Mouse (Mus musculus): ENCODE measurements at regions not wholly inside any gene's neighbourhood (a gene's known extent, or its start where the extent isn't known, plus 50 kb on each side); places are given as distances from the start of the nearest gene placed in this dataset.

DNA sequence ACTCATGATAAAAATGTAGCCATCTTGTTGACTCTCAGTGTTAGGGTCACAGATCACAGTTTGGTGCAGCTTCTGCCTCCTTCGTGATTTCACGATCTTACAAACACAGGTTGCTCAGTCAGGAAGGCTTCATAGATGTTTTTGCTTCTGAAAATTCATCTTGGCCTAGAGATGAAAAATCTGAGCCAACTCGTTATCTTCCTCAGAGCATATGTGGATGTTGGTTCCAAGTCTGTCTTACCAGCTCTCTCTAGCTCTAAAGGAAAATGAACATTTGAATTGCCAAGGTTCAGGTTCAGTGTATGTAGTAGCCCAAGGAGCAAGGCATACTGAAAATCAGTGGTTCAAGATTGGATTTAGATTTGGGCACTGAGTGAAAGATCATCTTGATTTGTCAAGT, 485.9 kb upstream of the B3gat1 start:
- no peak for DNase-seq (ENCODE audit: low spot score in 2 of 2)

DNA sequence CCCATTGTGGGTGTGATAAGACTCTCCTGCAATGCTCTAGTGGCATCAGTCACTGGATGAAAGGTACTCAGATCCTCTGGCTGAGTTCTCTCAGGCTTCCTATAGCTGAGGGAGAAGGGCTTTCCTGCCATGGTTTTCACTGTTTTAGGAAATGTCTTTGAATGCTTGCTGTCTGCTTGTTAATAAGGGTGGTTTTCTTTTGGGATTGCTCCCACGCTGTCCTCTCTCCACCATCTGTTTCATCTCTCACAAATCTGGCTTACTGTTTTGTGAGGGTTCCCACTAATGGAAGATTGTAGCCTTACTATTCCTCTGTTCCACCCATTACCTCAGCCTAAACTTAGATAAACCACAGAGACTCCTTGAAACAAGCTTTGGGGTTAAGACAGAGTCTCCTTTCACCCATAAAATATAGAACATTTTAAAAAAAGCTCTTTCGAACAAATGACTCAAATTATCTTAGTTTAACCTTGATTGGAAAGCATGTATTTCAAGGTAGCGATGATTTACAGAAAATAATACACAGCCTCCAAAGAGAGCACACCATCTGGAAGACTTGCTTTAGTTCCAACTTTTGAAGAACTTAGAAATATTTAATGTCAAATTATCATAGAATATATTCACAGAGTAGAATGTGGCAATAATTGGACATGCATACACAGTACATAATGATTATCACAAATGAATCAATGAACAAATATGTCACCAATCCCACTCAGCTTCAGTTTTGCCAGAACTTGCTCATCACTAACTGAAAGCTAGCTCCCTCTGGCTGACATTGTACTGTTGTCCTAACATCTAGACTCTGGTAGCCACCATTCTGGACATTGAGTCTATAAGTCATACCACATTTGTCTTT, 468.4 kb upstream of the B3gat1 start:
- DNase-seq (ENCODE audit: low spot score in 2 of 2), result peak; percentile 68 to 86

Data from right cerebral cortex, adult 2 months (tissue).